Mouse (Mus musculus): Measurements from ENCODE around the gene Grm6.

DNA sequence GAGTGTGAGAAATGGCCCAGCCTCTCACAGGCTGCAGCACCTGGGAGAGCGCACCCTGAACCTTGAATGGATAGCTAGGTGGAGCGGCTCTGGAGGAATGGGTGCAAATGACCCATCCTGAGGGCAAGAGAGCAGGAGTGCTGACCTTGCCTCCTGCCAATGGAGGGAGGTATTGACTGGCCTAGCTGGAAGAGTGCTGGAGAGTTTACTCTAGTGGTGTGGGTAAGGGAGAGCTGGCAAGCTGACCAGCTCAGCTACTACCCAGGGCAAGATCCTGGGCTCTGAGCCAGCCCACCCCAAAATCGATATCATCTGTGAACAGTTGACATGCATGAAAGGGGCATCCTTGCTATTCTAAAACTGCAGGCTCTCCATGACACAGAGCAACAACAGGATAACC is 4.5 kb upstream of the Grm6 start:
- TF ChIP-seq MAX (IDR thresholded peaks at IDR 0.05; ENCODE audit: low read length) = no peak
- TF ChIP-seq CTCF (conservative IDR thresholded peaks at IDR 0.05 in 1 of 2, IDR thresholded peaks at IDR 0.05 in 1 of 2; ENCODE audit: low read depth in 2 of 2, low read length in 2 of 2) = no peak
- TF ChIP-seq ETS1 (conservative IDR thresholded peaks at IDR 0.05; ENCODE audit: low read depth, low read length) = no peak
- TF ChIP-seq MAFK (IDR thresholded peaks at IDR 0.05; ENCODE audit: insufficient replicate concordance, low read length) = no peak
- TF ChIP-seq POLR2A (IDR thresholded peaks at IDR 0.05; ENCODE audit: low read depth, low read length) = no peak
- TF ChIP-seq ELF1 (IDR thresholded peaks at IDR 0.05; ENCODE audit: low read depth, low read length) = no peak
- no peak for TF ChIP-seq JUND (conservative IDR thresholded peaks at IDR 0.05; ENCODE audit: low read depth, low read length)
- TF ChIP-seq ZKSCAN1 (IDR thresholded peaks at IDR 0.05; ENCODE audit: borderline replicate concordance, low read depth, low read length) = no peak
- no peak for TF ChIP-seq CHD2 (IDR thresholded peaks at IDR 0.05; ENCODE audit: low read length)
- TF ChIP-seq ZNF384 (IDR thresholded peaks at IDR 0.05; ENCODE audit: low read depth, low read length) = no peak
- no peak for TF ChIP-seq GABPA (IDR thresholded peaks at IDR 0.05; ENCODE audit: insufficient replicate concordance, low read depth, low read length)
- TF ChIP-seq EP300 (IDR thresholded peaks at IDR 0.05; ENCODE audit: low read length) = no peak
- no peak for TF ChIP-seq BHLHE40 (IDR thresholded peaks at IDR 0.05; ENCODE audit: low read depth, low read length)
- no peak for TF ChIP-seq ZC3H11A (IDR thresholded peaks at IDR 0.05; ENCODE audit: low read depth, low read length)

Data from CH12.LX (cell line).